Mouse (Mus musculus) liver, adult 2 months (tissue): Measurements from ENCODE around the gene Acoxl.

Source experiments
- CTCF ChIP-seq: fragments of 200-500 bp; IDR thresholded peaks from 2 replicates; pipeline ENCODE4 v1.5.1; 2011; ENCODE audit warnings: low read depth, low read length, control low read depth
- POLR2A ChIP-seq: fragments of 200-500 bp; IDR thresholded peaks from 2 replicates; pipeline ENCODE4 v1.6.1; 2011; ENCODE audit warnings: low read length, control low read depth; ENCODE audit not compliant: insufficient read depth; ENCODE audit errors: extremely low read depth

DNA sequence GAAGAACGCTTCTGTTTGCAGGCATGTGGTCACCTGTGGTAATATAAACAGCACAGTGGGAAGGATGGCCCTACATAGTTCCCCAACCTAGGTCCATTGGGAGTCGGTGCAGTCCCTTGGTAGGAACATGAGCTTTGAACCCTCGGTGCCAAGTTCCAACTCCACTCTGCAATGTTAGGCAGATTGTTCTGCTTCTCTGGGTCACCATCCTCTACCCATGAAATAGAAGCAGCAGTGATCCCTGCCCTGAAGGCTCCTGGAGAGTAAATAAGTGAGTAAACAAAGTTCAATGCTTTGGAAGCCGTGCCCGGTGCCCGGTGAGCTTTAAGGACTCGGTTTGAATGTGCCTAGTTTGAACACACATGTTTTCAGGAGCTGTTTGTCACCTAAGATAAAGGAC is 233.1 kb downstream of the Acoxl start:
- TF ChIP-seq POLR2A (no peak), CTCF (no peak)
